Mouse (Mus musculus): ENCODE measurements around the gene Dclk1.

- TF ChIP-seq REST (IDR thresholded peaks at IDR 0.05; ENCODE audit: insufficient read depth, insufficient read length) (no peak), TCF12 (IDR thresholded peaks at IDR 0.05; ENCODE audit: insufficient read depth, poor library complexity, severe bottlenecking) (no peak), CEBPB (IDR thresholded peaks at IDR 0.05; ENCODE audit: insufficient read depth, poor library complexity, severe bottlenecking) (no peak), SRF (IDR thresholded peaks at IDR 0.05; ENCODE audit: control insufficient read depth, insufficient read length, low read depth) (no peak)
These were observed 253.7 kb downstream of the Dclk1 start for GRCm38 (mm10) chr3:55495866-55496265.

All from myocyte (in vitro differentiated cells).